Mouse (Mus musculus) Muller cell, postnatal 12 days (primary cell): ENCODE data around the gene Olfr1393.
"Not testable (repeated sequence)": the region's sequence is repeated elsewhere in the genome, so short reads cannot be mapped to it uniquely, and the experiment has no call there.

Experiments
- DNase-seq: peaks from one replicate; pipeline ENCODE4 v3.0.0-alpha.2; 2015; ENCODE audit errors: inconsistent ontology term

The Olfr1393 gene

DNA sequence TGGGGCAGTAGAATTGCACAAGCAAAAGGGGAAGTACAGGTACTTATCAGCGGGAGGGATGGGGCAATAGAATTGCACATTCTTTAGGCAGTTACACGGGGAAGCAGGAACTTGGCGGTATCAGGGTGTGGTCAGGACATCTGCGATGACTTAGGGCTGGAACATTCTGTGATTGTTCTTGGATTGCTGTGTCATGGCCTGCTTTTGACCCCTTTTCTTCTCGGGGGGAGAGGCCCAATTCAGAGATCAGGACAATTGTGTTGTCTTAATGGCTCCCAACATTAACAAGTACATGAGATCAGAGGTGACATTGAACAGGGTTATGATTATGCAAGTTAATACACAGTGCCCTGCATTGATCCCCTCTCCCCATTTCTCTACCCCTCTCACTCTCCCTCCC is 30.4 kb downstream of the Olfr1393 start:
- DNase-seq, result not testable (repeated sequence)

DNA sequence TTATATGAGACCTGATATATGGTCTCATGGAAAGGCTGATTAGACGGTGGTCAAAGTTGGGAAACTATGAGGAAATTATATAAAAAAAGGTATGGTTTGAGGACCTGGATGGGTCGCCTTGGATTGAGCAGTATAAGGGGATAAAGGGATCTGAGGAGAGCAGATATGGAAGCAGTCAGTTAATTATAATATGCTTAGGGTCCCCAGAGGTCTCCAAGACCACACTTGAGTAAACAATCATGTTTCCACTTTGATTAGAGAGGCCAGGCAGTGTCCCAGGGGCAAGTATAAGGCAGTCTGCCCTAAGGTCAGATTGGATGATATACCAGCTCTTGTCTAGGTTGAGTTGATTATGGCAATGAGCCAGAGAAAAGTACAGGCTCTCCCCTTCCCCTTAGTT is 44.3 kb downstream of the Olfr1393 start, which contains the start of gene Olfr1391:
Gene Olfr1391 (plus strand): TSS at position 301 of the 400 bp plus-strand sequence.
- no peak for DNase-seq

DNA sequence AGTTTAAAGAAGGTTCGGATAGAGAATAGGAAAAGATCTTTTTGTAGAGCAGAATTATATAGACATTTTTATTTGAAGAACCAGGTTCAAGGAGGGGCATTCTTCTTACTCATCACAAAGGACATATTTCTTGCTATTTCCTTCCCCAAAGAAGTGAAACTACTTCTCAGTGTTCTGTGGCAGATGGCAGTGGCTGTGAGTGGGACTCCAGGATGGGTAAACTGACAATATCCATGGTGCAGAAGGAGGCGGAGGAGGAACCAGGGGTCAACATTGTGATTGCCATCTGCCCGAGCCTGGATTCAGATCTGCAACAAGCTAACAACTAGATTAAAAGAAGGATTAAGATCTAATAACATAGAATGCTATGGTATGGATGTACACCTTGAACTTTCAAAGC is 48.6 kb downstream of the Olfr1393 start:
- DNase-seq, result no peak

DNA sequence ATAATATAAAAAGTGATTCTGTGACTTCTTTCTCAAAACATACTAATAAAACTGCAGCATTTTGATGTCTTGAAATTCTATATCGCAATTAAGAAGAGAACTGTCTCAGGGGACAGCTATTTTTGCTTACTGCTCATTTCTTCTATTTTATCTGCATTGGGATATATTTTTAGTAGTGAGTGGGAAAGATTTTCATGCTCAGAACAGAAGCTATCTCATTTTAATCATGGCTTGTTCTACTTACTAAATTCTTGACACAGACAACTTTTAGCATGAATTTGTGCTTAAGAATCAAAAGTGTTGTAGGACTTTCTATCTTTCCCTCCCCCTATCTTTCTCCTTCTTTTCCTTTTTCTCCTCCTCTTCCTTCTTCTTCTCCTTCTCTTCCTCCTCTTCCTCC is 51.6 kb downstream of the Olfr1393 start:
- no peak for DNase-seq
